Mouse (Mus musculus): Measurements from ENCODE around the gene Cd33. TPM values are rescaled to one million over a fixed set of nuclear protein-coding genes. Genes with fewer than 3 reads are reported as not detected.

Gene Cd33
- polyA plus RNA-seq, 1 experiment from 2014 or later = 0.69 TPM

DNA sequence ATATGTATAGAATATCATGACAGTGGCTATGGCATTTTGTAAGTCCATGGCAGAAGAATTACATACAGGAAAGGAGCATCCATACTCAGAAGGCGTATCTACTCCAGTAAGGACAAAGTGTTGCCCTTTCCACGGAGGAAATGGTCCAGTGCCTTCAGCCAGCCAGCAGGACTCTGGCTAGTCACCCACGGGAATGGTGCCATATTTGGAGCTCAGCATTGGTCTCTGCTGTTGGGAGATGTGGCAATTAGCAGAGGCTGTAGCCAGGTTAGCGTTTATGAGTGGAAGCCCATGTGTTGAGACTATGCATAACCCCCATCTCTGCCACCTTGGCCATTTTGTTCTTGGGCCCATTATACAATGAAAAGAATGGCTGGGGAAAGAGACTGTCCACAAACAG is 4.0 kb upstream of the Cd33 start:
- 78% methylated on average over 4 of the region's 4 CpGs for WGBS
- Histone ChIP-seq H3K36me3 (replicated peaks) (no peaks in the 10 kb centered on the region), H3K4me3 (replicated peaks) (no peak overlapping the region), H3K4me1 (no peaks in the 10 kb centered on the region), H3K27ac (no peak overlapping the region), H3K9me3 (no peaks in the 10 kb centered on the region), H3K27me3 (no peaks in the 10 kb centered on the region), H3K4me2 (no peak overlapping the region), H3K9ac (no peak overlapping the region)
- no peak for ATAC-seq (ENCODE audit: low FRiP score)

DNA sequence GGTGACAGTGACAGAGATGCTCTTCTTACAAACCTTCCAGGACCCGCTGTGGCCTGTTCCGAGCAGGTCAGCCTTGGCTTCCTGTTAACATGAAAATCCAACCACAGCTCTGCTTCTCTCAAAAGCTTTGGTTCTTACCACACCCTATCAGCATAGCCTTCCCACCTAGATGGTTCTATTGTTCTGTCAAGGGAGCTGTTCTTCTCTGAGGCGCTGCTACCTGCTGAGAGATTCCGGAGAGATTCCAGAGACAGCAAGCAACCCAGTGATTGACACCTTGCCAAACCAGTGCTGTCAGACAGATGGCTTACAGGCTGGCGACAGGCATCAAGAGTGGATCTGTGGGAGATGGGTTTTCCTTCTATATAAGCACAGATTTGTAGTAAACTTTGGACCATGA is 3.4 kb upstream of the Cd33 start:
- Histone ChIP-seq H3K4me2 (no peak overlapping the region), H3K27me3 (no peaks in the 10 kb centered on the region), H3K9me3 (no peaks in the 10 kb centered on the region), H3K4me1 (no peaks in the 10 kb centered on the region), H3K27ac (no peak overlapping the region), H3K9ac (no peak overlapping the region), H3K36me3 (replicated peaks) (no peaks in the 10 kb centered on the region), H3K4me3 (replicated peaks) (no peak overlapping the region)
- no peak for ATAC-seq (ENCODE audit: low FRiP score)
- 43% methylated on average over 5 of the region's 5 CpGs for WGBS

DNA sequence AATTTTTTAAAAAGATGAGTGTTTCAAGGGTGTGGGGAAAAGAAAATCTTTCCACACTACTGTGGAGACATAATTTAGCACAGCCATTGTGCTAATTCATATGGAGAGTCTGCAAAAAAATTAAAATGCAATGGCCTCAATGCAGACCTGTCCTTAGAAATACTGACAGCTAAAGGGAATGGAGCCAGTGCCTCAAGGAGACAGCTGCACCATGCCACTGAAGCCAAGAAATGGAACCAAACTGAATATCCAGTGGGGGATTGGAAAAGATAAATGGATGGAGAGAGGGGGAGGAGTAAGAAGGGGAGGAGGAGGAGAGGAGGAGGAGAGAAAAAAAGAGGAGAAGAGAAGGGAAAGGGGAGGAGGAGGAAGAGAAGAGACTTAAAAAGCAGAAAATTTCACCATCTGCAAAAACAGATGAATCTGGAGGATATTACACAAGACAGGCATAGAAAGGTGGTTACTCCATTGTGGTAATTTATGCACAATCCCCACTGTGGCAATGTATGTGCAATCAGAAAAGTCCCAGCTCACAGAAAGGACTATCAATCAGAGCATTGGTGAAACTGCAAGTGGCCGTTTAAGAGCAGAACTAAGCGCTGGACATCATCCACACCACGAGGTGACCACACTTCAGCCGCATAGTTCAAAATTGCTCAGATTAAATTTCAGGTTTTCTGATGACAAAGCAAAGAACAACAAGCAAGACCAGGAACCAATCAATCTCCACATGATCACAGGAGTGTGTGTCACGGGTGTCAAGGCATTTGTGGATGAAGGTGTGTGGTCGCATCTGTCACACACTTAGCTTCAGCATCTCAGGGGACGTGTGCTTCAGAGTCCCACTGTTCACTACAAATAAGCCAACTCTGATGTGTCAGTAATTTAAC is 1.7 kb upstream of the Cd33 start:
- H3K4me1 ChIP-seq = no peaks in the 10 kb centered on the region
- no peaks in the 10 kb centered on the region for H3K36me3 ChIP-seq (replicated peaks)
- no peak for ATAC-seq (ENCODE audit: low FRiP score)
- no peak overlapping the region for H3K27ac ChIP-seq
- H3K9me3 ChIP-seq = no peaks in the 10 kb centered on the region
- no peak overlapping the region for H3K4me2 ChIP-seq
- H3K27me3 ChIP-seq = no peaks in the 10 kb centered on the region
- no peak overlapping the region for H3K4me3 ChIP-seq (replicated peaks)
- no peak overlapping the region for H3K9ac ChIP-seq
- 79% methylated on average over 7 of the region's 7 CpGs for WGBS

DNA sequence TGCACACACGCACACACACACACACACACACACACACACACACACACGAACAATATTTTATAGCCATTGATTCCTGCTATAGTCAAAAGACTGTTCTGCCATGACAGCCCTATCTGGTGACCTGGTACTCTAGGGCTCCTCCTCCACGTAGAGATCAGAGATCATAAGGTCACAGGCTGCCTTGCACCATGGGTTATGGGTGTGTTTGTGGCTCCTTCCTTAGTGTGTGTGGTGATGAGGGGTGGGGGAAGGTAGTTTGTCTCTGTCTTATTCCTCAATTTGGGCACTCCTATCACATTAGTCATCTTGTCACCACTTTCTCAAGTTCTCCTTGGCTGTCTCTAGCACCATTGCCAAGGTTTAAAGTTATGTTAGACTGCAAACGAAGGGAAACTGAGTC is 5.7 kb downstream of the Cd33 start:
- H3K4me2 ChIP-seq = no peak overlapping the region
- no peaks in the 10 kb centered on the region for H3K36me3 ChIP-seq (replicated peaks)
- H3K27me3 ChIP-seq = no peaks in the 10 kb centered on the region
- 72% methylated on average over 4 of the region's 4 CpGs for WGBS
- no peak overlapping the region for H3K9ac ChIP-seq
- ATAC-seq (ENCODE audit: low FRiP score) = no peak
- no peak overlapping the region for H3K27ac ChIP-seq
- H3K9me3 ChIP-seq = no peaks in the 10 kb centered on the region
- H3K4me3 ChIP-seq (replicated peaks) = no peak overlapping the region
- H3K4me1 ChIP-seq = no peaks in the 10 kb centered on the region

DNA sequence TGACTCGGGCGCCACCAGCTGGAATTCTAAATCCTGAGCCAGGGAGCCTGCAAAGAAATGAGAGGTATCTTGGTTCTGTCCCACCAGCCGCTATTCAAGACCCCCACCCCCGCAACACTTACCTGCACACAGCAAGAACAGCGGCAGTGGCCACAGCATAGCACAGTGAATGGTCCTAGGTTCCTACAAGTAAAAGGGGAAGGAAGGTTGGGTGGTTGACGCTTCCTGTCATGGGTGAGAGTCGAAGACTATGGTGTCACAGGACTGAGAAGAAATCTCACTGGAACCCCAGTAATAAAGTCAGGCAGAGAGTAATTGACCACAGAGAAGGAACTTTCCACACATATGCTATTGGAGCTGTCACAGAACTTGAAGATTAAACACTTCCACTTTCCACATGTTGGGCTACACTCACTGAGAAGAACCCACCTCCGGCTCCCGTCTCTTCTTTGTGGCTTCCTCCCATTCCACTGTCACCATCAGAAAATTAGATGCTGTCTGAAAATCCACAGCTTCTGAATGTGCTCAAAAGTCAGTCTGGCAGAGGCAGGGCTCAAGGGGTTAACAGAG is 11.2 kb downstream of the Cd33 start:
- ATAC-seq (ENCODE audit: low FRiP score) = no peak
- no peak overlapping the region for H3K27ac ChIP-seq
- no peak overlapping the region for H3K4me2 ChIP-seq
- H3K36me3 ChIP-seq (replicated peaks) = no peaks in the 10 kb centered on the region
- H3K9me3 ChIP-seq = no peaks in the 10 kb centered on the region
- no peaks in the 10 kb centered on the region for H3K4me1 ChIP-seq
- H3K9ac ChIP-seq = no peak overlapping the region
- 88% methylated on average over 9 of the region's 9 CpGs for WGBS
- no peak overlapping the region for H3K4me3 ChIP-seq (replicated peaks)
- no peaks in the 10 kb centered on the region for H3K27me3 ChIP-seq

DNA sequence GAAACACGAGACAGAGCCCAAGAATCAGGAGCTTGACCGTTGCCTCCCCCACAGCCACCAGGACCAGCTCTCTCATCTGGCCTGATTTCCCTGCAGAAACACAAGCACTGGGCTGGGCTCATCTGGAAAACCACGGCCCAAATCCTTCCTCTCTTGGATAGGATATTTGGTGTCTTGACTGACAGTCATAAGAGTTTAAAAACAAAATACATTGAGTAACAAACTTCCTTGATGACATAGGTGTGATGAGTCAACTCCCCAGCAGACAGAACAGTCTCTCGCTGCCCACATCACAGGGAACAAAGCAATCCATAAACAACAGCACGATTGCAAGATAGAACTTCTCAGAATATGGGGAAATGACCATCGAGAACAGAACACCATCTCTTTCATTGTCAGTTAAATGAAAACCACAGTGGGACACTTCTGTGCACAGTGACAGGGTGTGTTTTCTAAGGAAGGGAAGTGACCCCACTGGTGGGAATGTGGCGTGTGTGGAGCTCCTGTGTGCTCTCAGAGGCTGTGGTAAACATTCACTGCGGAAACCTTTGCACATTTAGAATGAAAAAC is 13.9 kb downstream of the Cd33 start:
- H3K9ac ChIP-seq = no peak overlapping the region
- H3K4me3 ChIP-seq (replicated peaks) = no peak overlapping the region
- 80% methylated on average over 8 of the region's 8 CpGs for WGBS
- H3K27ac ChIP-seq = no peak overlapping the region
- no peak overlapping the region for H3K4me2 ChIP-seq
- no peaks in the 10 kb centered on the region for H3K36me3 ChIP-seq (replicated peaks)
- H3K4me1 ChIP-seq = no peaks in the 10 kb centered on the region
- no peaks in the 10 kb centered on the region for H3K27me3 ChIP-seq
- no peaks in the 10 kb centered on the region for H3K9me3 ChIP-seq
- no peak for ATAC-seq (ENCODE audit: low FRiP score)

DNA sequence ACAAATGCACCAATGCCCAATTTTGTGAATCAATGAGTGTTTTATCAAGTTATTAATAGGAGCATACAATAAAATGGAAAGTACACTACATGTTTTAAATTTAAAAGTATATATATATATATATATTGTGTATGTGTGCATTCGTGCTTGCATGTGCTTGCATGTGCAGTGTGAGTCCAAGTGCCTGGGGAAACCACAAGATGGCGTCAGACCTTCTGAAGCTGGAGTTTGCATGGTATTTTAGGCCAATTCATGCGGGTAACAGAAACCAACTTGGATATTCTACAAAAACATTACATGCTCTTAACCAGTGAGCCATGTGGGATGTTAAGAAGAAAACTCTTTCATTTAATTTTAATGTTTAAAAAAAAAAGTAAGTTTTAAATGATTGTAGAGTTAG is 18.9 kb downstream of the Cd33 start:
- no peak overlapping the region for H3K27ac ChIP-seq
- 67% methylated on average over 3 of the region's 3 CpGs for WGBS
- no peak overlapping the region for H3K4me3 ChIP-seq (replicated peaks)
- no peaks in the 10 kb centered on the region for H3K27me3 ChIP-seq
- H3K9me3 ChIP-seq = no peaks in the 10 kb centered on the region
- no peak overlapping the region for H3K4me2 ChIP-seq
- no peak overlapping the region for H3K9ac ChIP-seq
- no peaks in the 10 kb centered on the region for H3K36me3 ChIP-seq (replicated peaks)
- H3K4me1 ChIP-seq = no peaks in the 10 kb centered on the region
- no peak for ATAC-seq (ENCODE audit: low FRiP score)

DNA sequence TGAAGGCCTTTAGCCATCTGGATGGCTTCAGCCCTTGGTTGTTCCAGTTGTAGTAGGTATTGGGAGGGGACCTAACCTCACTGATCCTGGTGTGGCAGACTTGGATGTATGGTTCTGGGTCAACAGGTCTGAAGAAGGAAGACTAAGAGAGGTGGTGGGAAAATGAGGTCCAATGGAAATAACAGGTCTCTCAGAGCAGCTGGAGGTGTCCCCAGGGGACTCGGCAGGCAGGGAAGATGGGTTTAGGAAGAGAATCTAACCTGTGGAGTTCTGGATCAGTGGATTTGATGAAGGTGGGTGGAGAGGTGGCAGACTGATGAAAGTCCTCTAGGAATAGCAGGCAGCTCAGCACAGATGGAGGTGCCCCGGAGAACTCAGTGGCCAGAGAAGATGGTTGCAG is 21.5 kb downstream of the Cd33 start:
- no peak for ATAC-seq (ENCODE audit: low FRiP score)
- Histone ChIP-seq H3K9me3 (no peaks in the 10 kb centered on the region), H3K27ac (no peak overlapping the region), H3K4me1 (no peaks in the 10 kb centered on the region), H3K9ac (no peak overlapping the region), H3K4me3 (replicated peaks) (no peak overlapping the region), H3K4me2 (no peak overlapping the region), H3K27me3 (no peaks in the 10 kb centered on the region), H3K36me3 (replicated peaks) (no peaks in the 10 kb centered on the region)
- WGBS = 85% methylated on average over 2 of the region's 2 CpGs

DNA sequence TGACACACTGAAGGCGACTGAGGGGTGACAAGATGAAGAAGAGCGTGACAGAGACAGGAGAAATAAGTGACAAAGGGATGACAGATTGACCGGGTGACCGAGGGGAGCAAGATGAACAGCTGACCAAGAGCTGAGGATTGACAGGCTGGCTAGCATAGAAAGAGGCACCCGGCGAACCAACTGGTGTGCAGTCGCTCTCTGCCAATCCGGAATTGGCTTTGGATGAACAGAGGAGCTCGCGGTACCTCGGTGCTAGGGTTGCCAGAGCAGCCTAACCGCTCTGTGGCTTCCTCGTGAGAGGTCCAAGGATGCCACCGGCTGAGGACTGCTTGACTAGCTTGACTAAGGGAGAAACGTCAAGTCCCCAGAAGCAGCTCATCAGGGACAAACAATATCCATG is 25.9 kb downstream of the Cd33 start:
- Histone ChIP-seq H3K4me1 (no peaks in the 10 kb centered on the region), H3K9ac (no peak overlapping the region), H3K36me3 (replicated peaks) (no peaks in the 10 kb centered on the region), H3K4me3 (replicated peaks) (no peak overlapping the region), H3K27me3 (no peaks in the 10 kb centered on the region), H3K9me3 (no peaks in the 10 kb centered on the region), H3K27ac (no peak overlapping the region), H3K4me2 (no peak overlapping the region)
- no peak for ATAC-seq (ENCODE audit: low FRiP score)
- 82% methylated on average over 15 of the region's 15 CpGs for WGBS

DNA sequence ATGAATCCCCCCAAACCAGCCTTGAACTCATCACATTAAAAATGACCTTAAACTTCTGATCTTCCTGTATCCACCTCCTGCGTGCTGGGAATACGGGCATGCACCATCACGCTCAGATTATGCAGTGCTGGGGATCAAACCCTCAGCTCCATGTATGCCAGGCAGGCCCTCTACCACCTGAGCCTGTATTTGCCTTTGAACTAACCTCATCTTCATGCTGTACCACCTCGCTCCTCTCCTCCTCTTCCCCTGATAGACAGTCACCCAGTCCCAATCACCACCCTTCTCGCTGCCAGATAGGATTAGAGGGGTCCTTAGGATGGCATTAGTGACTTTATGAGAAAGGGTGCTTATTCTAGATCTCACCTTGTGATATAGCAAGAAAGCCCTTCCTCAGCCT is 29.2 kb downstream of the Cd33 start:
- WGBS = 83% methylated on average over 5 of the region's 5 CpGs
- H3K4me3 ChIP-seq (replicated peaks) = no peak overlapping the region
- no peaks in the 10 kb centered on the region for H3K36me3 ChIP-seq (replicated peaks)
- ATAC-seq (ENCODE audit: low FRiP score) = no peak
- no peaks in the 10 kb centered on the region for H3K27me3 ChIP-seq
- H3K9me3 ChIP-seq = no peaks in the 10 kb centered on the region
- H3K4me1 ChIP-seq = no peaks in the 10 kb centered on the region
- no peak overlapping the region for H3K27ac ChIP-seq
- no peak overlapping the region for H3K9ac ChIP-seq
- H3K4me2 ChIP-seq = no peak overlapping the region

DNA sequence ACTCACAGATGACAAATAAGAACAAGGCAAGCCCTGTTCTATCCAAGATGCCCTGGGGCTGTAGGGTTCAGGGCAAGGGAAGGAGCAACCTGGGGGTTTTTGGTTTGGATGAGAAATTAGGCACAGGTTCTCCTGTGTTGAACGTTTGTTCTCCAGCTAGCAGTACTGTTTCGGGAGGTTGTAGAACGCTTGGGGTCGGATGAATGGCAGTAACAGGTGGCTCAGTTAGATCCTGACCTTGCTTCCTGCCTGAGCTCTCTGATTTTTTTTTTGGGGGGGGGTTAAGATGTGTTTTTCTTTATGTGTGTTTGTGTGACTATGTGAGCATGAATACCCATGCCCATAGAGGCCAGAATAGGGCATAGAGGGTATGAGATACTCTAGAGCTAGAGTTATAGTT is 31.7 kb downstream of the Cd33 start:
- Histone ChIP-seq H3K4me2 (no peak overlapping the region), H3K9me3 (no peaks in the 10 kb centered on the region), H3K27me3 (no peaks in the 10 kb centered on the region), H3K4me1 (no peaks in the 10 kb centered on the region), H3K9ac (no peak overlapping the region), H3K4me3 (replicated peaks) (no peak overlapping the region), H3K36me3 (replicated peaks) (no peaks in the 10 kb centered on the region), H3K27ac (no peak overlapping the region)
- 84% methylated on average over 4 of the region's 4 CpGs for WGBS
- no peak for ATAC-seq (ENCODE audit: low FRiP score)

DNA sequence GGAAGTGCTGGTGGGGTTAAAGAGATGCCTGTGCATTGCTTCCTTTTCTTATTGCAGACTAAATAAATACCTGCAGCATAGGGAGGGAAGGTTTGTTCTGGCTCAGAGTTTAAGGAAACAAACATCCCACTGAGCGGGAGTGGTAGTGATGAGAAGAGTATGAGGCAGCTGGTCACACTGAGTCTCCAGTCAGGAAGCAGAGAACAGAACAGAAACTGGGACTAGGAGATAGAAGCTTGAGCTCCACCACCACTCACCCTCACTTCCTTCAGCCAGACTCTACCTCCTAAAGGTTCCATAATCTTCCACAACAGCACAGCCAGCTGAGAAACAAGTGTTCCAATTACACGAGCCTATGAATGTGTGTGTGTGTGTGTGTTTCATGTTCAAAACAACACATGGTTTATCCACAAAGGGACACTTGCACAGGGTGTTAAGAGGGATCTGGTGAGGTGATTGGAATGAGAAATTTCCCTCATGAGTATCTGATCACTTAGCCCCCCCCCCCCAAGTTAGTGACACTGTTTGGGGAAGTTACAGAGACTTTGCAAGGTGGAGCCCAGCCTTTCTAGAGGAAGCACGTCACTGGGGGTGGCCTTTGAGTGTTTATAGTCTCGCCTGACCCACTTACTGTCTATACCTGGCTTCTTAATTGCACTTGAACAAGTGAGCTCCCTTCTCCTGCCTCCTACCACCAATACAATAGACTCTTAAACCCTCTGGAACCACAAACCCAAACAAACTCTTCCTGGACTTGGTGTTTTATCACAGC is 32.3 kb downstream of the Cd33 start:
- H3K9me3 ChIP-seq = no peaks in the 10 kb centered on the region
- no peak for ATAC-seq (ENCODE audit: low FRiP score)
- no peak overlapping the region for H3K27ac ChIP-seq
- H3K9ac ChIP-seq = no peak overlapping the region
- H3K4me3 ChIP-seq (replicated peaks) = no peak overlapping the region
- no peaks in the 10 kb centered on the region for H3K27me3 ChIP-seq
- no peak overlapping the region for H3K4me2 ChIP-seq
- no peaks in the 10 kb centered on the region for H3K4me1 ChIP-seq
- WGBS = 72% methylated on average over 4 of the region's 4 CpGs
- H3K36me3 ChIP-seq (replicated peaks) = no peaks in the 10 kb centered on the region
